Mouse (Mus musculus): ENCODE results near the gene Rin1. TPM values are rescaled to one million over a fixed set of nuclear protein-coding genes. Genes with fewer than 3 reads are reported as not detected.

Gene Rin1
- polyA plus RNA-seq, 1 experiment from 2014 or later = 0.21 TPM

GRCm38 (mm10) chr19:5069486-5069885, 19.2 kb downstream of the Rin1 start:
- Histone ChIP-seq H3K27ac (ENCODE audit: low read depth) (no peak overlapping the region), H3K4me1 (ENCODE audit: insufficient read depth) (peaks cover 28% of the 10 kb centered on the region), H3K9me3 (ENCODE audit: low read length) (no peaks in the 10 kb centered on the region), H3K9ac (replicated peaks) (no peak overlapping the region), H3K4me3 (ENCODE audit: low read depth, low read length) (no peak overlapping the region), H3K4me2 (ENCODE audit: low read depth, low read length) (no peak overlapping the region), H3K27me3 (ENCODE audit: insufficient read depth, low read length) (peaks cover 55% of the 10 kb centered on the region), H3K36me3 (replicated peaks; ENCODE audit: insufficient read depth, low read length) (no peaks in the 10 kb centered on the region)
- 77% methylated on average over 5 of the region's 5 CpGs for WGBS (ENCODE audit: insufficient replicate concordance)
- no peak for DNase-seq
- TF ChIP-seq EP300 (IDR thresholded peaks at IDR 0.05; ENCODE audit: low read depth) = no peak
- TF ChIP-seq CTCF (IDR thresholded peaks at IDR 0.05; ENCODE audit: low read depth) = no peak
- no peak for ATAC-seq

GRCm38 (mm10) chr19:5069978-5070377, 19.7 kb downstream of the Rin1 start:
- TF ChIP-seq EP300 (IDR thresholded peaks at IDR 0.05; ENCODE audit: low read depth) = no peak
- no peak for TF ChIP-seq CTCF (IDR thresholded peaks at IDR 0.05; ENCODE audit: low read depth)
- ATAC-seq (no peak), DNase-seq (no peak)
- Histone ChIP-seq H3K4me1 (ENCODE audit: insufficient read depth) (peaks cover 28% of the 10 kb centered on the region), H3K9me3 (ENCODE audit: low read length) (no peaks in the 10 kb centered on the region), H3K27ac (ENCODE audit: low read depth) (no peak overlapping the region), H3K4me2 (ENCODE audit: low read depth, low read length) (no peak overlapping the region), H3K4me3 (ENCODE audit: low read depth, low read length) (no peak overlapping the region), H3K27me3 (ENCODE audit: insufficient read depth, low read length) (peaks cover 55% of the 10 kb centered on the region), H3K36me3 (replicated peaks; ENCODE audit: insufficient read depth, low read length) (no peaks in the 10 kb centered on the region), H3K9ac (replicated peaks) (no peak overlapping the region)
- 84% methylated on average over 7 of the region's 7 CpGs for WGBS (ENCODE audit: insufficient replicate concordance)

- H3K9ac ChIP-seq (replicated peaks) = no peak overlapping the region
- peaks cover 55% of the 10 kb centered on the region for H3K27me3 ChIP-seq (ENCODE audit: insufficient read depth, low read length)
- 17% methylated on average over 10 of the region's 11 CpGs for WGBS (ENCODE audit: insufficient replicate concordance)
- ATAC-seq (no peak), DNase-seq (no peak)
- H3K4me3 ChIP-seq (ENCODE audit: low read depth, low read length) = 0 out of 2 replicates have a peak overlapping the region, but pooled peaks have one; percentile 50
- H3K4me1 ChIP-seq (ENCODE audit: insufficient read depth) = peaks cover 28% of the 10 kb centered on the region
- H3K27ac ChIP-seq (ENCODE audit: low read depth) = no peak overlapping the region
- H3K4me2 ChIP-seq (ENCODE audit: low read depth, low read length) = peak overlapping the region; percentile 83
- TF ChIP-seq EP300 (IDR thresholded peaks at IDR 0.05; ENCODE audit: low read depth) (no peak), CTCF (IDR thresholded peaks at IDR 0.05; ENCODE audit: low read depth) (no peak)
- H3K36me3 ChIP-seq (replicated peaks; ENCODE audit: insufficient read depth, low read length) = no peaks in the 10 kb centered on the region
- no peaks in the 10 kb centered on the region for H3K9me3 ChIP-seq (ENCODE audit: low read length)
These were observed 20.8 kb downstream of the Rin1 start for GRCm38 (mm10) chr19:5071077-5071476.

- Histone ChIP-seq H3K27ac (ENCODE audit: low read depth) (no peak overlapping the region), H3K4me1 (ENCODE audit: insufficient read depth) (peaks cover 28% of the 10 kb centered on the region), H3K9ac (replicated peaks) (peak overlapping the region; percentile 18; the same call in 1 of the 2 replicates), H3K36me3 (replicated peaks; ENCODE audit: insufficient read depth, low read length) (no peaks in the 10 kb centered on the region), H3K27me3 (ENCODE audit: insufficient read depth, low read length) (peaks cover 54% of the 10 kb centered on the region), H3K4me2 (ENCODE audit: low read depth, low read length) (peak overlapping the region; percentile 83), H3K9me3 (ENCODE audit: low read length) (no peaks in the 10 kb centered on the region), H3K4me3 (ENCODE audit: low read depth, low read length) (peak overlapping the region; percentile 50)
- peak; percentile 80 for DNase-seq
- peak; percentile 76 for ATAC-seq
- TF ChIP-seq CTCF (IDR thresholded peaks at IDR 0.05; ENCODE audit: low read depth) (no peak), EP300 (IDR thresholded peaks at IDR 0.05; ENCODE audit: low read depth) (no peak)
- WGBS (ENCODE audit: insufficient replicate concordance) = 3% methylated on average over 40 of the region's 40 CpGs
These were observed 21.5 kb downstream of the Rin1 start for GRCm38 (mm10) chr19:5071545-5072369.

- Histone ChIP-seq H3K4me1 (ENCODE audit: insufficient read depth) (peaks cover 28% of the 10 kb centered on the region), H3K27me3 (ENCODE audit: insufficient read depth, low read length) (peaks cover 50% of the 10 kb centered on the region), H3K9me3 (ENCODE audit: low read length) (no peaks in the 10 kb centered on the region), H3K4me2 (ENCODE audit: low read depth, low read length) (peak overlapping the region; percentile 83), H3K27ac (ENCODE audit: low read depth) (no peak overlapping the region), H3K9ac (replicated peaks) (no peak overlapping the region), H3K36me3 (replicated peaks; ENCODE audit: insufficient read depth, low read length) (no peaks in the 10 kb centered on the region), H3K4me3 (ENCODE audit: low read depth, low read length) (peak overlapping the region; percentile 50)
- 5% methylated on average over 20 of the region's 20 CpGs for WGBS (ENCODE audit: insufficient replicate concordance)
- TF ChIP-seq EP300 (IDR thresholded peaks at IDR 0.05; ENCODE audit: low read depth) (no peak), CTCF (IDR thresholded peaks at IDR 0.05; ENCODE audit: low read depth) (no peak)
- peak; percentile 26; the same call in 1 of the 2 replicates for ATAC-seq
- DNase-seq = no peak
These were observed 22.2 kb downstream of the Rin1 start for GRCm38 (mm10) chr19:5072389-5073019.

- ATAC-seq (no peak; the same call in 1 of the 2 replicates), DNase-seq (peak; percentile 78)
- Histone ChIP-seq H3K27ac (ENCODE audit: low read depth) (no peak overlapping the region), H3K9ac (replicated peaks) (no peak overlapping the region), H3K4me1 (ENCODE audit: insufficient read depth) (peaks cover 23% of the 10 kb centered on the region), H3K36me3 (replicated peaks; ENCODE audit: insufficient read depth, low read length) (no peaks in the 10 kb centered on the region), H3K27me3 (ENCODE audit: insufficient read depth, low read length) (peaks cover 46% of the 10 kb centered on the region), H3K4me3 (ENCODE audit: low read depth, low read length) (peak overlapping the region; percentile 50), H3K4me2 (ENCODE audit: low read depth, low read length) (peak overlapping the region; percentile 83), H3K9me3 (ENCODE audit: low read length) (no peaks in the 10 kb centered on the region)
- TF ChIP-seq EP300 (IDR thresholded peaks at IDR 0.05; ENCODE audit: low read depth) (no peak), CTCF (IDR thresholded peaks at IDR 0.05; ENCODE audit: low read depth) (peak; percentile 75)
- WGBS (ENCODE audit: insufficient replicate concordance) = 1% methylated on average over 15 of the region's 15 CpGs
These were observed 22.7 kb downstream of the Rin1 start for GRCm38 (mm10) chr19:5073028-5073427.

All from liver, postnatal 0 days (tissue).